Mouse (Mus musculus): ENCODE measurements around the gene Elane.

The Elane gene

GRCm38 (mm10) chr10:79857894-79858293 is 28.2 kb upstream of the Elane start:
- in situ Hi-C loops (cut with MseI, MboI): no loop called here

GRCm38 (mm10) chr10:79858416-79859074 is 27.5 kb upstream of the Elane start:
- in situ Hi-C loops (cut with MseI, MboI): no loop called here

DNA sequence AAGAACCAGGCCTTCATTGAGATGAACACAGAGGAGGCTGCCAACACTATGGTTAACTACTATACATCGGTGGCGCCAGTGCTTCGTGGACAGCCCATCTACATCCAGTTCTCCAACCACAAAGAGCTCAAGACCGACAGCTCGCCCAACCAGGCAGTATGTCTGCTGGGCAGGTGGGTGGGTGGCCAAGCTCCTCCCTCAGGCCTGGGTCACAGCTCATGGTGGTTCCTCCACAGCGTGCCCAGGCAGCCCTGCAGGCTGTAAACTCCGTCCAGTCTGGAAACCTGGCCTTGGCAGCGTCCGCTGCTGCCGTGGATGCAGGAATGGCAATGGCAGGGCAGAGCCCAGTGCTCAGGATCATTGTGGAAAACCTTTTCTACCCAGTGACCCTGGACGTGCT is 26.9 kb upstream of the Elane start:
- in situ Hi-C loops (cut with MseI, MboI): no loop called here

- in situ Hi-C loops (cut with MseI, MboI): no loop called here
Measured at GRCm38 (mm10) chr10:79860079-79860911, 25.8 kb upstream of the Elane start.

DNA sequence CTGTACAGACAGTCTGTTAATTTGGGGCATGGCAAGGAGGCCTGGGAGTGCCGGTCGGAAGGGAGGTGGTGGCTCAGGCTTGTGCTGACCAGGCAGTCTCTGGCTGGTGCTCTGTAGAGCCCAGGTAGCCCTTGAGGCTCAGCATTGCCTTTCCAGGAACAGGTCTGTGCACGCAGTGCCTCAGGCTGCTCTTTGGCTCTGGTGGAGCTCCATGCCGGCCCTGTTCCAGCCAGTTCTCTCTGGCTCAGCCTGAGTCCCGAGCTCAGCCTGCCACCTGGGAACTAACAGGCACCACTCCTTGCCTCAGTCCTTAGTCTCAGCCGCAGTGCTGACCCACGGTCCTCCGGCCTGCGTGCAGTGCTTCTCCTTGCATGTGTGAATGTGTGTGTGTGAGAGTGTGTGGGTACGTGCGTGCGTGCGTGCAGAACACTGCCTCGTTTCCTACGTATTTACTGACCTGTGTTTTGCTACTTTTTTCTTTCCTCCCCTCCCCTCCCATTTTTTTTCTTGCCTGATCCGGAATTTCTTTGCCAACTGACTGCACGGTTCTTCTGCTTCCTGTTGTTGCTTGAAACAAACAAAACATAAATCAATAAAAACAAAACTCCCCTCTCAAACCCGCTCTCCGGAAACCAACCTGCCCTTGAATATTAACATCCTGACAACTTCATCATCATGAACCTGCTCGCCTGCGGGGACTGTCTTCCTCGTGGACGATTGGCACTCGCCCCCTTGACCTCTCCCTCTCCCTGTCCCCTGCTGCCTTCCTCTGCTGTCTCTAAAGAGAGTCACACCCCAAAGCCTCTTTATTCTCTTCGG is 24.6 kb upstream of the Elane start:
- in situ Hi-C loops (cut with MseI, MboI): no loop called here

DNA sequence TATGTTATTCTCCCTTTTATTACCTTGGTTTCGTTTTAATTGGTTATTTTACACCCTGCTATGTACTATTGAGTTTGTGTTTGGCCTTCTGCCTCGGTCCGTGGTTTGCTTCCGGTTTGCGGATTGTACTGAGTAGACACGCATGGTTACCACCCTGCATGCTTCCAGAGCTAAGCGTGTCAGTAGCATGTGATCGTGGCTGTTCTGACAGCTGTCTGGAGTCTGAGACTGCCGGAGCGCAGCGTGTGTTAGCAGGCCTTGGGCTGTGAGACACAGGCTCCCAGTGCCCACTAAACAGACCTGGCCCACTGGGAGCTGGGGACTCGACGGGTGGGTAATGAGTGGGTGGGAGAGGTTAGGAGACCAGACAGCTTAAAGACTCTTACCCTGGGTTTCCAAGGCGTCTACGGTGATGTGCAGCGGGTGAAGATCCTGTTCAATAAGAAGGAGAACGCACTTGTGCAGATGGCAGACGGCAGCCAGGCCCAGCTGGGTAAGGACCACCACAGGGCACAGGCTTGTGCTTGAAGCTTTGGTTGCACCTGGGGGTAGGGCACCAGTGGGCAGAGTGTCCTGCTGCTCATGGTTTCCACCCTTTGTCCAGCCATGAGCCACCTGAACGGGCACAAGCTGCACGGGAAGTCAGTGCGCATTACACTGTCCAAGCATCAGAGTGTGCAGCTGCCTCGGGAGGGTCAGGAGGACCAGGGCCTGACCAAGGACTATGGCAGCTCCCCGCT is 23.8 kb upstream of the Elane start:
- in situ Hi-C loops (cut with MseI, MboI): no loop called here

- in situ Hi-C loops (cut with MseI, MboI): no loop called here
Measured at GRCm38 (mm10) chr10:79862925-79863324, 23.1 kb upstream of the Elane start.

GRCm38 (mm10) chr10:79864351-79865188 is 21.5 kb upstream of the Elane start:
- in situ Hi-C loops (cut with MseI, MboI): no loop called here

GRCm38 (mm10) chr10:79865189-79865601 is 20.9 kb upstream of the Elane start:
- in situ Hi-C loops (cut with MseI, MboI): no loop called here

DNA sequence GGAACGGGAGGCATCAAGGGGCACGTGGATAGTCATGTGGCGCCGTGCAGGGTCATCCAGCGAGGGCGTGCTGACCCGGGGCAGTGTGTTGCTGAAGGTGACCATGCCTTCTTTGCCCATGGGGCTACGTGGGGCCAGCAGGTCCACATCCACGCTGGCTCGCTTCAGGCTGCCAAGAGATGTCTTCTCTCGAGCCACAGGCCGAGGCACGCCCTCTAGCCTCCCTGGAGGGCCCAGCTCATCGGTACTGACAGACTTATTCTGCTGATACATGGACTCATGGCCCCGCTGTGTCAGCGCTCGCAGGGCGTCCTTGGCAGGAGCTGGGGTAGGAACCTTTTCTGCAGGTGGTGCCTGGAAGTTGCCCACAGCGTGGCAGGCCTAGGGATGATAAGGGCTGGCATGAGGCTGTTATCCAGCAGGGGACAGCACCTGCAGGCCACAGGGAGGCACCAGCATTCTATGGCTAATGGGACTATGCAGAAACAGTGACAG is 20.2 kb upstream of the Elane start:
- in situ Hi-C loops (cut with MseI, MboI): no loop called here

DNA sequence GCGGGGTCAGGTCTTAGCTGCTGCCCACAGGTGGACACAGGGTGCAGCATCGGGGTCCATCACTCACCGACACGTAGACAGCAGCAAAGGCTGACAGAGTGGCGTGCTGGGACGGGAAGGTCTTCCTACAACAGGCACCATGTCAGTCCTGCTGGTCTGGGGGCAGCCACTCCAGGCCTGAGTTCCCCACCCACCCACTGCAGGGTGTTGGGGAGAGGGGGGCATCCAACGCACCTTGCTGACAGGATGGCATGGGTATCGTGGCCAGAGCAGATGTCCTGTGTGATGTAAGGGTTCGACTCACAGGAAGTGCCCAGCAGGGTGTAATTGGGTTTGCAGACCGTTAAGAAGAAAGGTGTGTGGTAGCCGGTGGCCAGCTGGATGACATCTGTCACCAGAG is 19.4 kb upstream of the Elane start:
- in situ Hi-C loops (cut with MseI, MboI): no loop called here

GRCm38 (mm10) chr10:79871845-79872244 is 14.2 kb upstream of the Elane start:
- in situ Hi-C loops (cut with MseI, MboI): no loop called here

- in situ Hi-C loops (cut with MseI, MboI): no loop called here
Measured at GRCm38 (mm10) chr10:79872862-79873261, 13.2 kb upstream of the Elane start.

DNA sequence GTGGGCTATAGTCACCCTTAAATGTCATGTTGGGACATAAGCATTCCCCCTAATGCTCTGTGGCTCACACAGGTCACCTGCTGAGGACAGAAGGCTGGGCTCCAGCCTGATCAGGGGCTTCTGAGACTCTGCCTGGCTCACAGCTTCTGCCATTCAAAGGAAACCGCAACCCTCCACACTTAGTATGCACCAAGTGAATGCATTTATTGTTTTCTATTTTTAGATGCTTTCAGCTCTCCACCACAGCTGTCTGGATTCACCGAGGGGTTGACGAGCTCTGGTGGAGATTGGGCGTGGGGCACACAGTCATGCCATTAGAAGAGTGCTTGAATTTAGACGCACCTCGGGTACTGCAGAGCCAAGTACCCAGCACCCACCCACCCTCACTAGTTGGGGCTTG is 12.7 kb upstream of the Elane start:
- in situ Hi-C loops (cut with MseI, MboI): no loop called here

DNA sequence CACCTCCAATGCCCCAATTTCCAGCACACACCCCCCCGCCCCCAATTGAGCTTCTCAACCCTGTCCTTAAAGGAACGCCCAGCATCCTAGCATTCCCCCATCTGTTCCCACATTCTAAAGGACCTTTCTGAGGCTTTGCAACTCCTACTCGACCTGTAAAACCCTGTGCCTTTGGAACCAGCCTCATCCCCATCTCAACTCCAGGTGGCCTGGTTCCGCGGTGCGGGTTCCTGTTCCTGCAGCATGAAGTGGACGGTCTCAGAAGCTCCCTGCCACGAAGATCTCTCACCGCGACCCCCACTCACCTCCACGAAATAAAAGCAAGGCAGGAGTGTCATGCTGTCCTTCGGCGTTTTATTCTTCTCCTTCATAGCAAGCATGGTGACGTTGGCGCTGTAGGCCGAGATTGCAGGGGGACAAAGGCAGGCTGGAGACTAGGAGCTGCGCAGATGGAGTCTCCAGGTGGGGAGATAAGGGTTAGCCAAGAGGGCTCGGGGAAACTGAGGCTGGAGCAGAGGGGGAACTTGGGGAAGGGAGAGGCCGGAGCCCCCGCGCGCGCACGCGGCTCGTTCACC is 12.2 kb upstream of the Elane start:
- in situ Hi-C loops (cut with MseI, MboI): no loop called here

DNA sequence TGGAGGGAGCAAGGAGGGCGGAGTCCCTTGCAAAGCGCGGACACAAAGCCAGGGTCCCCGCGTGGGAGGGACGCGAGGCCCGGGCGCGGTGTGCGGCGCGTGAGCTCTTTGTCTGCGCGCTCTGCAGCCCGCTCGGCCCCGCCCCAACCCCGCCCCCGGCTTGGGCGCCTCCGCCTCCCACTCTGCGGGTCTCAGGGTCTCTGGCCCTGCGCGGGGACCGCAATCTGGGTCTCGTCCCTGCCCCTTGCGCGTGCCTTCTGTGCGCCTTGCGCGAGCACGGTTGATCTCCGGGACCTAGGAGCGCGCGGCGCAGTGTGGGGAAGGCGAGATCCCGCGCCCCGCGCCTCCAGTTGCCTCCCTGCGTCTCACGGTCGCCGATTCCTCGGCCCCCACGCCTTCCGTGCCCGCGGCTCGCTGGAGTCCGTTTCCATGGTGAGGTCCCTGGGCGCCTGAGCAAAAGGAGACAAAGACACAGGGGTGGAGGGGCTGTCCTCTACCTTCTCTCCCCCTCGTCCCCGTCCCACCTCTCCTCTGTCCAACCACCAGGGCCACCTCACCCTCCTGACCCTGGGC is 11.7 kb upstream of the Elane start, which contains the start of the genes Prtn3 and Plppr3:
Gene Prtn3, plus strand, starts transcription at position 187 of the 573 bp plus-strand sequence.
Gene Plppr3, minus strand, starts transcription at position 345 of the 573 bp plus-strand sequence.
- in situ Hi-C loops (cut with MseI, MboI): no loop called here

GRCm38 (mm10) chr10:79877174-79877573 is 8.9 kb upstream of the Elane start:
- in situ Hi-C loops (cut with MseI, MboI): no loop called here

DNA sequence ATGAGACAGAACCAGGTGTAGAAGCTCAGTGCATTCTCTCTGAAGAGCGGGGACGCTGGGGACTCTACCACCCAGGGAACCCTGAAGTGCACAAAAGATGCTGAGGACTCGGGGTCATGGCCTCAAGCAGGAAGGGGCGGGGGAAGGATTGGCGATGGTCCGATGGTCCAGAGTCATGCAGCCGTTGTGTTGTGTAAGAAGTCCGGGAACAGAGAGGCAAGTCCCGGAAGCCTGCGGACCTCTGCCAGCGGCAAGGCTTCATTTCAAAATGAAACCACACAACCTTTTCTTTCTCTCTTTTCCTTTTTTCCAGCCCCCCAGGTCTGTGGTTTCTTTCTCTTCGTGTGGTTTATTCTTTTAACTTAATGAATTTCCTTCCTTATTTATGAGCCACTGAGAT is 8.3 kb upstream of the Elane start:
- in situ Hi-C loops (cut with MseI, MboI): no loop called here

DNA sequence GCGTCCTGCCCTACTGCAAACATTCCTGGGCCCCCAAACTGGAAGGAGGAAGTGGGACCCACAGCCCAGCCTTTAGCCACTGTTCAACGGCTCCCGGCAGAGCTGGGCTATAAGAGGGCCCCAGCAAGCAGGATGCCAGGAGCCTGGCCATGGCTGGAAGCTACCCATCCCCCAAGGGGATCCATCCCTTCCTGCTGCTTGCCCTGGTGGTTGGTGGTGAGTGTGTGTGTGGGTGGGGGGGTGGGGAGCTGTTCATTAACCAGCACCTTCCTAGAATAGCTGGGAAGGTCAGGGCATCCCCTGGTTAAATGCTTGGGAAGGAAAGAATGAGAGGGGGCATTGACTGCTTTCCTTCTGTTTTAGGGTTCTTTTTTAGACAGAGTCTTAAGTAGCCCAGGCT is 6.5 kb upstream of the Elane start:
- in situ Hi-C loops (cut with MseI, MboI): no loop called here

- in situ Hi-C loops (cut with MseI, MboI): loop anchor here in 1 of 2 experiments (10.0 kb wide), 1 partner anchor 74 kb away; no protein-coding TSS in a partner anchor
Measured at GRCm38 (mm10) chr10:79880721-79881120, 5.3 kb upstream of the Elane start.

Measured in mouse trophoblast stem cell (cell line).